ENCODE assay signal across 15 mouse cellular contexts in the genomic region with DNA sequence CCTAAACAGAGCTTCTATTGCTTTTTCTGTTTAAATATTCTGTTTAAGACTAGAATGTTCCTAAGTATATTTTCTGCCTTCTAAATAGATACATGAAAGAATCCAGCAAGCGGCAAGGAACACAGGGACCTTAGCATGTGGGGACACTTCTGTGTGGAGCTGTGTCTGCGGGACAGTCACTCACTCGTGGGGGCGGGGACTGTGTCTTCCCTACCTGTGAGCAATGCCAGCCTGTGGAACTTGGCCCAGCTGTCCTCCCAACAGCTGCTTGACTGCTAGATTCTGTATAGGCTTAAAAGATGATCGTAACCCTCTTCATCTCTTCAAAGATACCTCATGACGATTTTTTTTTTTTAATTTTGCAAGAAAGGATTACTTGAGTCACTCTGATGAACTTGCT.
"Had no signal": no experiment of that assay in that cellular context is flagged by ENCODE, and none has a peak within 500 bp of the region (broad histone marks: within the 10 kb centered on the region; RNA-seq: fewer than 3 reads in every experiment).

No protein-coding gene starts in this region.

- H3K4me1 ChIP-seq: stomach, embryonic 15.5 days had no signal

- H3K36me3 ChIP-seq: stomach, embryonic 15.5 days had no signal

- H3K27ac ChIP-seq: limb, embryonic 13.5 days; liver, embryonic 14.5 days; neural tube, embryonic 12.5 days; stomach, embryonic 15.5 days had no signal

- H3K9me3 ChIP-seq: limb, embryonic 13.5 days; midbrain, embryonic 10.5 days; neural tube, embryonic 12.5 days; stomach, embryonic 15.5 days had no signal

- H3K4me3 ChIP-seq: limb, embryonic 13.5 days; midbrain, embryonic 10.5 days; neural tube, embryonic 12.5 days; stomach, embryonic 15.5 days had no signal

- H3K9ac ChIP-seq: limb, embryonic 13.5 days; liver, embryonic 14.5 days; neural tube, embryonic 12.5 days; stomach, embryonic 15.5 days had no signal

- DNase-seq: kidney, adult 8-10 months; kidney, postnatal 25 days; layer of hippocampus, adult 9-11 months; lung, adult 18-20 months; lung, postnatal 36 days; midbrain, embryonic 14.5 days; retina, postnatal 1 day; right cerebral cortex, postnatal 4 days; spleen, adult 18-20 months had no signal

- H3K27me3 ChIP-seq: limb, embryonic 13.5 days; neural tube, embryonic 12.5 days; stomach, embryonic 15.5 days had no signal

- H3K4me2 ChIP-seq: limb, embryonic 13.5 days; neural tube, embryonic 12.5 days; stomach, embryonic 15.5 days had no signal

- ATAC-seq: intestine, postnatal 0 days had no signal
